Mouse (Mus musculus) gastrocnemius, postnatal 25 days (tissue): ENCODE results near the gene Tph1. TPM values are rescaled to one million over a fixed set of nuclear protein-coding genes. Genes with fewer than 3 reads are reported as not detected.
"Not testable (repeated sequence)": the region's sequence is repeated elsewhere in the genome, so short reads cannot be mapped to it uniquely, and the experiment has no call there.

Experiments used
- DNase-seq: peaks from one replicate; pipeline ENCODE4 v3.0.0; 2022
- long read RNA-seq, 2 experiments: library from polyadenylated mRNA; stranded (forward); transcript quantifications; one replicate each; pipeline ENCODE4 v2.0.0; 2021
- total RNA-seq, 2 experiments: library from RNA; stranded (reverse); gene quantifications; 1 replicate in 1 of 2; 2 replicates in 1 of 2; pipeline ENCODE4 v1.2.3; 2021

The Tph1 gene
- 1 to 10 TPM in 1 of 2 experiments, under 1 TPM in 1; 0.88 to 1.0 TPM for total RNA-seq
- long read RNA-seq, experiment 1, full-length matches to known transcripts, result 1 of 1 reads
- long read RNA-seq, experiment 1, partial matches to known transcripts, result 0 of 1 reads
- long read RNA-seq, experiment 1, other reads (novel, unspliced or antisense), result 0 of 1 reads
- long read RNA-seq, experiment 2, result 0 reads

- peak; percentile 9 for DNase-seq
Measured at GRCm38 (mm10) chr7:46672160-46672672, at the start of gene Tph1. Tph1 (minus strand) TSS chr7:46672537.

- DNase-seq, result no peak
Measured at GRCm38 (mm10) chr7:46720460-46720859, 48.1 kb upstream of the Tph1 start.

GRCm38 (mm10) chr7:46719526-46719925 is 47.2 kb upstream of the Tph1 start:
- peak; percentile 70 for DNase-seq

GRCm38 (mm10) chr7:46718591-46719270 is 46.4 kb upstream of the Tph1 start:
- no peak for DNase-seq

GRCm38 (mm10) chr7:46716897-46717296 is 44.6 kb upstream of the Tph1 start:
- no peak for DNase-seq

GRCm38 (mm10) chr7:46715600-46715999 is 43.3 kb upstream of the Tph1 start, which contains the start of gene Saa3:
Saa3 (minus strand) TSS chr7:46715700.
- no peak for DNase-seq

GRCm38 (mm10) chr7:46714518-46714917 is 42.2 kb upstream of the Tph1 start:
- peak; percentile 25 for DNase-seq

- DNase-seq, result no peak
Measured at GRCm38 (mm10) chr7:46712250-46712649, 39.9 kb upstream of the Tph1 start.

GRCm38 (mm10) chr7:46710390-46710844 is 38.1 kb upstream of the Tph1 start, which contains the start of gene Saal1:
Saal1 (minus strand) TSS chr7:46710680.
- DNase-seq, result peak; percentile 67

- DNase-seq, result no peak
Measured at GRCm38 (mm10) chr7:46700521-46701025, 28.2 kb upstream of the Tph1 start.

- DNase-seq, result no peak
Measured at GRCm38 (mm10) chr7:46696754-46697153, 24.4 kb upstream of the Tph1 start.

- no peak for DNase-seq
Measured at GRCm38 (mm10) chr7:46686827-46687226, 14.5 kb upstream of the Tph1 start.

- no peak for DNase-seq
Measured at GRCm38 (mm10) chr7:46680732-46681131, 8.4 kb upstream of the Tph1 start.

GRCm38 (mm10) chr7:46679044-46679443 is 6.7 kb upstream of the Tph1 start:
- not testable (repeated sequence) for DNase-seq

GRCm38 (mm10) chr7:46678417-46678816 is 6.1 kb upstream of the Tph1 start:
- no peak for DNase-seq

- no peak for DNase-seq
Measured at GRCm38 (mm10) chr7:46676808-46677360, 4.5 kb upstream of the Tph1 start.

- no peak for DNase-seq
Measured at GRCm38 (mm10) chr7:46675886-46676285, 3.5 kb upstream of the Tph1 start.

- no peak for DNase-seq
Measured at GRCm38 (mm10) chr7:46675061-46675460, 2.7 kb upstream of the Tph1 start.

GRCm38 (mm10) chr7:46667256-46667655 is 5.1 kb downstream of the Tph1 start:
- no peak for DNase-seq

- DNase-seq, result no peak
Measured at GRCm38 (mm10) chr7:46665236-46665635, 7.1 kb downstream of the Tph1 start.

GRCm38 (mm10) chr7:46661591-46662090 is 10.7 kb downstream of the Tph1 start:
- no peak for DNase-seq

GRCm38 (mm10) chr7:46652279-46652678 is 20.1 kb downstream of the Tph1 start:
- DNase-seq, result no peak

GRCm38 (mm10) chr7:46650231-46650630 is 22.1 kb downstream of the Tph1 start:
- not testable (repeated sequence) for DNase-seq
